Mouse (Mus musculus): ENCODE results near the gene Tnrc6c. TPM values are rescaled to one million over a fixed set of nuclear protein-coding genes. Genes with fewer than 3 reads are reported as not detected.

Gene Tnrc6c
- total RNA-seq, 2 experiments from 2014 or later, result 32.2 to 33.9 TPM

DNA sequence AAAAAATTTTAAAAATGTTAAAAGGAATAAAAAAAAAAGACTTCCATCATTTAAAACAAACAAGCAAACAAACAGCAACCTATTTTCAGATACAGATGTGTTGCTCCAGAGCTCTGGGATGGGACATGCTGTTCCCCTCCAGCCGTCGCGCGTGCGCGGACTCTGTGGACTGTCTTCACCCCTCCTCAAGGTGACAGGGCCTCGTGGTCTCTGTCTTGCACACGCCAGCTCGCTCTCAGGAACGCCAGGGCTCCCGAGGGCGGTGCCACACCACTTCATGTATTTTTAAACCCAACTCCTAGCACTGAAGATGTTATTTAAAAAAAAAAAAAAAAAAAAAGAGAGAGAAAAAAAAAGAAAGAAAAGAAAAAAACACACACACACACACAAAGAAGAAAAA is 108.2 kb downstream of the Tnrc6c start:
- intact Hi-C loops (cut with DNase I), result no loop called here
- DNase-seq, result peak in 1 of 2 experiments; percentile 42

DNA sequence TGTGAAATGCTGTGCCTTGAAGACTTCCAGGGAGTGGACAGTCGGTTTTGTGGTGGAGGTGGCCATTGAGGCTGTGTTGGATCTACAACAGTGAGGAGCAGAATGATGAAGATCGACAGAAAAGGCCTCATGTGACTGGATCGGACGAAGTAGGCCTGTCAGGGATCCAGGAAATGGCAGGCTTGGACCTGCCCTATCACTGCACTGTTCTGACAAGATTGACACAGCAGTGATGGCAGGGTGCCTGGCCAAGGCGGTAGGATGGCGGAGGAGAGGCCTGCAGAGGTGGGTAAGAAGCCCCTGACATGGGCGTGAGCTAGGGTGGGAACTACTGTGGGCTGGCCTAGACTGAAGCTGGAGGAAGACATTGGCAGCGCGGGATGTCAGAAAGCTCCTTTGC is 110.2 kb downstream of the Tnrc6c start:
- DNase-seq, result peak in 1 of 2 experiments; percentile 38
- intact Hi-C loops (cut with DNase I), result no loop called here

GRCm38 (mm10) chr11:117765361-117765760 is 111.3 kb downstream of the Tnrc6c start:
- no peak for DNase-seq
- intact Hi-C loops (cut with DNase I), result no loop called here

- DNase-seq, result no peak
- intact Hi-C loops (cut with DNase I), result no loop called here
Measured at GRCm38 (mm10) chr11:117766275-117766674, 112.2 kb downstream of the Tnrc6c start.

GRCm38 (mm10) chr11:117768725-117769682 is 114.9 kb downstream of the Tnrc6c start:
- no peak for DNase-seq
- intact Hi-C loops (cut with DNase I), result no loop called here

GRCm38 (mm10) chr11:117769683-117770047 is 115.6 kb downstream of the Tnrc6c start:
- no peak for DNase-seq
- intact Hi-C loops (cut with DNase I), result loop anchor here (5.0 kb wide), 1 partner anchor 57 kb away; no protein-coding TSS in a partner anchor

GRCm38 (mm10) chr11:117770407-117770806 is 116.3 kb downstream of the Tnrc6c start:
- intact Hi-C loops (cut with DNase I), result loop anchor here (5.0 kb wide), 1 partner anchor 58 kb away; no protein-coding TSS in a partner anchor

DNA sequence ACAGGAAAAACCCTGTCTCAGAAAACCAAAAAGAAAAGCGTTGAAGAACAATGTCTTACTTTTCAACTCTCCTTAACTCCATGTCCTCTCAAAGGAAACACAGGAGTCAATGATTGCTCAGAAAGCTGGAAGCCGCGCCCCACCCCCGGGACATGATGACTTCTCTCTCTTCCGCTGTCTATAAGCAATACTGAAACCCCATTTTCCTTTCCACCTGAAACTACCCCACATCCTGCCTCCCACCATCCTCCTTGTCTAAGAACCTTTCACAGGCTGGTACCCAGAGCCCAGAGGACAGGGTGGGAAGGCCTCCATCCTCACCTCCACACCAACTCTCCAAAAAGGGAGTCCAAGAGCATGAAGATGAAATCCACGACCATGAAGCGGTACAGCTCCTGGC is 118.3 kb downstream of the Tnrc6c start:
- intact Hi-C loops (cut with DNase I), result loop anchor here (5.0 kb wide), 1 partner anchor 60 kb away; no protein-coding TSS in a partner anchor
- DNase-seq, result no peak

More at GRCm38 (mm10) chr11:117770407-117770806, 116.3 kb downstream of the Tnrc6c start:
- DNase-seq, result no peak

GRCm38 (mm10) chr11:117774925-117775324 is 120.8 kb downstream of the Tnrc6c start:
- peak; percentile 52 to 61 for DNase-seq
- intact Hi-C loops (cut with DNase I), result loop anchor here (5.0 kb wide), 1 partner anchor 63 kb away; no protein-coding TSS in a partner anchor

- intact Hi-C loops (cut with DNase I), result no loop called here
- DNase-seq, result no peak
Measured at GRCm38 (mm10) chr11:117775540-117775939, 121.5 kb downstream of the Tnrc6c start.

DNA sequence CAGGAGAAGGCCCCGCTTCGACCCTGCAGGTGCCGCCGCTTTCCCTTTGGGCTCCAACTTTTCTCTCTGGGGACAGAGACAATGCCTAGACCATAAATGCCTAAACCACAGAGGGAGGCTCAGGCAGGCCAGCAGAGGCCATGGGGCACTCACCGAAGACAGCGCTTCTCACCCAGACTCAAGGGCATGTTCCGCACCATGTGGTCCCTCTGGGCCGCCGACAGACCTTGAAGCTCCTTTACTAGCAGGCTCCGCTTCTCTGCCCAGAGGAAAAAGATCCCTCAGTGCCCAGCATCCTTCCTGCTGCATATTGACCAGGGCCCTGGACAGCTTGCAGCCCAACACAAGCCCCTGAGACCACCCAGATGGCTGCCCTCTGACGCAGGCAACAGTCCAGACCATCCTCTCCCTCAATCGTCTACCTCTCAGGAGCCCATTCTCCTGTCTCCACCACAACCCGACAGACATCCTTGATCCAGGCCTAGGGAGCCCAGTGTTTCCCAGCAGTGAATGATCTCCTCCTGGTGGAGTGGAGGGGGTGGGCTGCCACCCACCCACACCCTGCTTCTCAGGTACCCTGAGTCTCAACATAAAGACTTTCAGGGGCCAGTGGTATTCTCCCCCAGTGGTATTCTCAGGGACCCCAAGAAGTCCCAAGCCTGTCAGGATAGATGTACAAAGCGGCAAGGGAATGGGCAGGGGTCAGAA is 122.2 kb downstream of the Tnrc6c start:
- no peak for DNase-seq
- intact Hi-C loops (cut with DNase I), result no loop called here

DNA sequence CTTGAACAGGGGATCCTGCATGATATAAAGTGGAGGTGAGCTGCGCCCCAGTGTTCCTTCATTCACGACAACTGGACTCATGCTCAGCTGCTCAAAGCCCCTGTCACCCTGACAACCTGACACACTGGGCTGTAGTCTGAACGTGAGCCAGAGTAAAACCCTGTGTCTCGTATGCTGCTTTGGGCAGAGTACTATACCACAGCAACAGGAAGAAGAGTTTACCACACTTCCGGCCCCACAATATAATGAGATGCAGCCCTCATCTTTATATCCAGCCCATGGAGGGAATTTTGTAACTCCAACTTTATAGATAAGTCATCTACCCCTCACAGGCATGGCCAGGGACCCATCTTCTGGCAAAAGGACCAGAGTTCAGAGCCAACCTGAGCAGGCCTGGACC is 123.0 kb downstream of the Tnrc6c start:
- intact Hi-C loops (cut with DNase I), result no loop called here
- DNase-seq, result no peak

- intact Hi-C loops (cut with DNase I), result no loop called here
Measured at GRCm38 (mm10) chr11:117778031-117778430, 123.9 kb downstream of the Tnrc6c start.

DNA sequence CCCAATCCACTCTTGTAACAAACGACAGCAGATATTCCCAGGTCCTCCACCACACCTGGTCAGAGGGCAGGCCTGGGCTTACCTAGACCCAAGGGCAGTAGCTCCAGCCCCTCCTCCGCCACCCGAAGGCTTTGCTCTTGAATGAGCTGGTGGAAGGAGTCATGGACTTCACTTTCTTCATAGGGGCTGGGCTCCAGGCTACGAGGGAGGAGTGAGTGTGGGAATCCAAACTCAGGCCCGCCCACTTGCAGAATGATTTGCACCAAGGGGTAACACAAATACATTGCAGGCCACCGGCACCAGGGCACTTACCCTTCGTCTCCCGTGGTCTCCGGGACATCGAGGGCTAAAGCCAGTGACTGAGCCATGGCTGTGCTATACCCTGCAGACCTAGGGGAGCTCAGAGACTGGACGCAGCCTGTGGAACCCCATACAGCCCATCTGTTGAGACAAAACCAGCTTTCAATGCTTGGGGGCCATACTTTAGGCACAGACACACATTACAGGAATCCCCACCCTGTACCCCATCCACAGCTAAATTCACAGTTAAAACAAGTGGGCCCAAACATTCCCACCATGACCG is 124.9 kb downstream of the Tnrc6c start:
- intact Hi-C loops (cut with DNase I), result no loop called here
- DNase-seq, result peak; percentile 40 to 55

More at GRCm38 (mm10) chr11:117778031-117778430, 123.9 kb downstream of the Tnrc6c start:
- DNase-seq, result no peak

DNA sequence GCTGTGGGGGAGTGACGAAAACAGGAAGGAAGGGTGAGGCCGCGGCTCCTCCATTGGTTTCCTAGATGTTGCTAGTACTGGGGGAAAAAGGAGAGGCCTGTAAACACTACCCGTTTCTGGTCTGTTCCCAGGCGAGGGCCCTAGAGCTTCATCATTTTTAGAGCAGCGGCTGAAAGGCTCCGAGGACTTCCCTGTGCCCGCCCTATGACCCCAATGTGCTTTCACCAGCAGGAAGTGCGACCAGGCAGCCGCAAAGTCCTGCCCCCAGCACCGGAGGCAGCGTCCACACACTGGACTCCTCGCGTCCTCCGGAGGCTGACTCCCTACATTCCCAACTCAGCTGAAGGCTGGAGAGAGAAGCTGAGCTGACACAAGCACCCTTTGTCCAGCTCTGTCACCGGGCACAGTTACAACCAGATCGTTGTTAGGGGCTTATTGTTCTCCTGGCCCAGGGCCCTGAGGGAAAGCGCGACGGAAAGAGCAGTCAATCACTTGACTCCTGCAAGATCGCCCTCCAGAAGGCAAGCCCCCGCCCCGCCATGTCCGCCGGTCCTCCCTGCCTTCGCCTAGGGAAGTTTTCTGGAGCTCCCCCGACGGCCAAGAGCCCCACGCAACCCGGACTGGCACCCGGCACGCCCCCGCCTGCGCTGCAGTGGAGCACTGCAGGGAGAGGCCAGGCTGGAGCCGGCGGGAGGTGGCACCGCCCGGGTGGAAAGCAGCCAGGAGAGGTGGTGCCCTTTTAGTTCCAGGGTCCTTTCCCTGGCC is 125.5 kb downstream of the Tnrc6c start:
- intact Hi-C loops (cut with DNase I), result no loop called here
- peak; percentile 82 to 83 for DNase-seq

GRCm38 (mm10) chr11:117780199-117780515 is 126.1 kb downstream of the Tnrc6c start:
- intact Hi-C loops (cut with DNase I), result no loop called here
- no peak for DNase-seq

- intact Hi-C loops (cut with DNase I), result no loop called here
- peak; percentile 89 to 91 for DNase-seq
Measured at GRCm38 (mm10) chr11:117780582-117781111, 126.6 kb downstream of the Tnrc6c start.

DNA sequence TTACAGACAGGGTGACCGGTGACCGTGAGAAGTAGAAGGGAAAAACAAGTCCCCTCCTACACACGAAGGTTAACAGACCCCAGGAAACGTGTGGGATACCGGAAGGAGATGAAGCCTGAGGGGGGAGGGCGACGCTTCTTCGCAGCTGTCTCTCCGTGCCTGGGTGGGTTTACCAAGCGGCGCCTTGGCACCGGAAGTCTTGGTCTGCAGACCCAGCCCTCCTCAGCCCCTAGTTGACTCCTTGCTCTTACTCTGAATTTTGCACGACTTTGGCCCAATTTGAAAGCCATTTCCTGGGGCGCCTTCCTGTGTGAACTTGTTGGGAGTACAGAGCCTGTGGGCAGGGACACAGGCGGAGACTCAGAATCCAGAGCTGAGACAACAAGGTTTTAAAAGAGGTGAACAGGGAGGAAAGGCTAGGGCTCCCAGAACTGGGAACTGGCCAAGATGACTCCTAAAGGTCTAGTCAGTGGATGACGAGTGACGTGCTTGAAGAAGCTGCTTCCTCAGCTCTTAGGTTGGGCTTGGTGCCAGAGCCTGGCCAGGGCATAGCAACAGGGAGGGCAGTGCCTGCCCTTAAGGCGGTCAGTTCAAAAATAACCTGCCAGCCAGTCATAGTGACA is 127.2 kb downstream of the Tnrc6c start:
- intact Hi-C loops (cut with DNase I), result no loop called here
- DNase-seq, result peak; percentile 79 to 81

- DNase-seq, result peak; percentile 67 to 69
- intact Hi-C loops (cut with DNase I), result no loop called here
Measured at GRCm38 (mm10) chr11:117781993-117782704, 128.1 kb downstream of the Tnrc6c start, which contains the start of the genes Tmc8 and Tmc6. Gene Tmc8 (plus strand): TSS chr11:117782076. Gene Tmc6 (minus strand): TSS chr11:117782198.

Data from heart, postnatal 10 days (tissue).